Mouse (Mus musculus): ENCODE results near the gene Brox. TPM values are rescaled to one million over a fixed set of nuclear protein-coding genes. Genes with fewer than 3 reads are reported as not detected.

The Brox gene
- total RNA-seq, 2 experiments from 2014 or later = 15.5 to 18.4 TPM

- DNase-seq = no peak
These were observed 23.9 kb downstream of the Brox start for GRCm38 (mm10) chr1:183272867-183273818.

GRCm38 (mm10) chr1:183267666-183268065, 29.4 kb downstream of the Brox start:
- DNase-seq = no peak

- no peak for DNase-seq
These were observed 31.1 kb downstream of the Brox start for GRCm38 (mm10) chr1:183265921-183266467.

DNA sequence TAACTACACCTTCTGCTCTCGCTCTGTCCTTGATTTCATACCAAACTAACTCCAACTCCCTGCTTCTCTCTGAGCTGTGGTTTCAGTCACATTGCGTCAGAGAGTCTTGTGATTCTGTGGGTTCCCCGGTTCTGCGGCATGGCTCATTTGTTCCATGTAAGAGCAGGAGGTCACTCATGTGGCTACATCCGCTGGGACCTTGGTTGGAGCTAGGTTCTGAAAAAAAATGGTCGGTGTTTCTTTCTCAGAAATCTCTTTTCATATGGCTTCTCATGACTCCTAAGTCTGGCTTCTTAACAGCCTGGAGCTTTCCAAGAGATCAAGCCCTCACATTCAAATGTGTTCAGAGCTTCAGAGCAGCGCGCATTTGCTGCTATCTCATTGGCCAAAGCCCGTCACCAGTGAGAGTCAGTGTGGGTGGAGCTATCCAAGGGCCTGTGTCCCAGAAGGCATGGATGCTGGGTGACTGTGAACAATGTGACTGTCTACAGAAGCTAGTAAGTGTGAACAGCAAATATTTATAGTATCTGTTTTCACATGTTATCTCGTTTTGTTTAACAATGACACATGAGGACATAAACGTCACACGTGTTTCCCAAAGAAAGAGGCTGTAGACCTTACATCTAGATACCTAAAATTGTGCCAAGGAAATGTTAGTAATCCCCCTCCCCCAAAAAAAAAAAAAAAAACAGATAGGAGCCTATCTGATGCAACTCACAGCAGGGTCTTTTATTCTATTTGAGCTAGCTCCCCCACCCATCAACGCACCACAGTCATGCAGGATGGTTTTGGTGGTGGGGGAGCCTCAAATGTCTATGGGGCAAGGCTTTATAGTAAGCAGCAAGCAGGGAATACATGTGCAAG, 32.7 kb downstream of the Brox start:
- no peak for DNase-seq

DNA sequence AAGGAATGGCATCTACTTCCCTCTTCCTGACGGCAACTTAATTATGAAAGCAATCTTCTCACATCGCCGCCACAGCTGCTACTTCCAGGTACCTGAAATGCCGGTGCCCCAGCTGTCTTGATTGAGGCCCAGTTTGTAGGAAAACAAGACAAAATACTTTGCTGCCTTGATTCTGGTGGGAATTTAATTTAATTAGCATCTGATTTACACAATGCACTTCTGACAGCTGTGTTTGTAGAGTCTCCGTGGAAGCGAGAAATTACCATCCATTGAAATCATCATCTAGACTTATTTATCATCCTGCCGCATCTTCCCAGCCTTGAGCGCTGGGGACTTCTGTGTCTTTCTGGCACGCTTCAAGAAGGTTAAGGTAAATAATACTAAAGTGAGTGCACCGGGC, 44.5 kb downstream of the Brox start:
- no peak for DNase-seq

DNA sequence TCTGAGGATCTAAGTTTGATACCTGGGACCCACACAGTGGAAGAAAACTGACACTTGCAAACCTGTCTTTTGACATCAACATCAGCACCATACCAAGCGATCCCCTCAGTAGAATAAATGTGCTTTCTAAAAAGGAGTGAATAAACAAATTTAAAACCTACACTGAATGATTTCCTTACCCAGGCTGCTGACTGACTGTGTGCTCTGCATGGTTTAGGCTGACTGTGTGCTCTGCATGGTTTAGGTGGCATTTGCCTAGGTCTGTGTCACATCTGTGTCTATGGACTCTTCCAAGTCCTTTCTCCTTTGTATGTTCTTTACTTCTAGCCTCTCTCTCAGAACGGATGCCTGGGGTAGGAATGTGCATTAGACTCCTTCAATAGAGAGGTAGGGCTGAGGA, 45.3 kb downstream of the Brox start:
- no peak for DNase-seq

DNA sequence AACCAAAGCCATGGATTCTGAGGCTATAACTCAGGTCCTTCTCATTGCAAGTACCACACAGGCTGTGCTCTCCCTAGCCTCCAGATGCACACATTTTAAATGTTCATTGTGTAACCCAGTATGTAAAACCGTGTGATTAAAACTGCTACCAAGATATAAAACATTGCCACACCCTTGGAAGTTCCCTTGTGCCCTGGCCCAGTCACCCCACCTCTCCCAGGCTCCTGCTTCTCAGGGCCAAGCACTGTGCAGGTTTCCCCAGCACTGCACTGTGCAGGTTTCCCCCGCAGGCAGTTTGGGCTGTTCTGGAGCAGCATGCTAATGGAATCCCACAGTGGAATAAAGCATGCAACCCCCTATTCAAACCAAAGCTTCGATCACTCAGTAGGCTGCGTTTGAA, 46.5 kb downstream of the Brox start:
- no peak for DNase-seq

GRCm38 (mm10) chr1:183248144-183248543, 48.9 kb downstream of the Brox start:
- DNase-seq = no peak

GRCm38 (mm10) chr1:183243293-183243692, 53.8 kb downstream of the Brox start:
- no peak for DNase-seq

- DNase-seq = no peak
These were observed 59.2 kb downstream of the Brox start for GRCm38 (mm10) chr1:183237901-183238300.

- no peak for DNase-seq
These were observed 60.6 kb downstream of the Brox start for GRCm38 (mm10) chr1:183236460-183236859.

DNA sequence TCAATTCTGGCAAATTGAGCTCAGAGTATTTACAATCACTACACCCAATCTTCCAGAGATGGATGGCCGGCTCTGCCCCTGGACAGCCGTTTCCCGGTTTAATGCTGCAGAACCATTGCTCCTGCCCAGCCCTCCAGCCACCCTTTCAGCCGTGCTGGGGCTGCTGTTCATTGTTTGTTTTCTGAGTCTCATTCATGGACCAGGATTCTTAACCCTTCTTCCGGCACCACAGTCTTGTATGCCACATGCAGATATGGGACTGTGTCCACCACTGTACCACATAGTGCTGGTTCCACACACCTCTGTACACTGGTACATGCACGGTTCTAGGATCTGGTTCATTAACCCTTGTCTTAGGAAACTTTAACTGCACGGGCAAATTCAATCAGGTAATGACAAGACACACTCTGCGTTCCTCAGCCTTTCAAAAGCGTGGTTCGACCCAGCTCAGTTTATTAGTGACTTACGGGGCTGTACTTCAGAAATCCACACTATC, 63.3 kb downstream of the Brox start:
- no peak for DNase-seq

- DNase-seq = no peak
These were observed 63.9 kb downstream of the Brox start for GRCm38 (mm10) chr1:183232985-183233678.

DNA sequence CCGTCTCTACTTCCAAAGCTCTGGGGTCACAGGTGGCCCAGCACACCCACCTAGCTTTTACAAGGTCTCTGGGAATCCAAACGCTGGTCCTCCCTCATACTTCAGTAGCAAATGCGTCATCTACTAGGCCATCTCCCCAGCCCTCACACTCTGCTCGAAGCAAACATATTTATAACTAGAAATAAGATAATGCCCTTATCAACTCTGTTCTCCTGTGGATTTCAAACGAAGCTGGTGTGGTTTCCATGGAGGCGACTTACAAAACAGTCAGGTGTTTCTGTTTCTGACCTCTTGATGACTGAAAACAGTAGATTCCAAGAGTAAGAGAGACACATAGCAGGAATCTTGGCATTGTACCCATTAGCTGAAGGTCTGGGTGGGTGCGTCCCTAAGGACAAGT, 69.6 kb downstream of the Brox start:
- no peak for DNase-seq

Other genes starting within 250 kb of the Brox start
- 1 to 10 TPM; 2.5 to 5.0 TPM for gene Disp1, start 75.7 kb downstream of the Brox start, total RNA-seq (2021)
- 10 to 100 TPM; 19.4 TPM for gene Aida, start 679 bp downstream of the Brox start, total RNA-seq (2021)
- gene Mia3, start 72.3 kb upstream of the Brox start, total RNA-seq (2021) = 100 to 1,000 TPM; 132 to 141 TPM
- 1 to 10 TPM; 3.5 to 4.3 TPM for gene Taf1a, start 91.7 kb upstream of the Brox start, total RNA-seq (2021)
- not detected for gene Hhipl2, start 120.9 kb upstream of the Brox start, total RNA-seq (2021)

Data from gastrocnemius, postnatal 25 days (tissue).